Mouse (Mus musculus): ENCODE results near the gene Heyl. TPM values are rescaled to one million over a fixed set of nuclear protein-coding genes. Genes with fewer than 3 reads are reported as not detected.
A peak's percentile ranks its signal among the peaks of the same experiment; 100 is the strongest.

Gene Heyl
- 8.3 and 8.9 TPM in 2 replicates for polyA plus RNA-seq (2012; ENCODE audit: insufficient read depth, insufficient read length, missing spikeins)

DNA sequence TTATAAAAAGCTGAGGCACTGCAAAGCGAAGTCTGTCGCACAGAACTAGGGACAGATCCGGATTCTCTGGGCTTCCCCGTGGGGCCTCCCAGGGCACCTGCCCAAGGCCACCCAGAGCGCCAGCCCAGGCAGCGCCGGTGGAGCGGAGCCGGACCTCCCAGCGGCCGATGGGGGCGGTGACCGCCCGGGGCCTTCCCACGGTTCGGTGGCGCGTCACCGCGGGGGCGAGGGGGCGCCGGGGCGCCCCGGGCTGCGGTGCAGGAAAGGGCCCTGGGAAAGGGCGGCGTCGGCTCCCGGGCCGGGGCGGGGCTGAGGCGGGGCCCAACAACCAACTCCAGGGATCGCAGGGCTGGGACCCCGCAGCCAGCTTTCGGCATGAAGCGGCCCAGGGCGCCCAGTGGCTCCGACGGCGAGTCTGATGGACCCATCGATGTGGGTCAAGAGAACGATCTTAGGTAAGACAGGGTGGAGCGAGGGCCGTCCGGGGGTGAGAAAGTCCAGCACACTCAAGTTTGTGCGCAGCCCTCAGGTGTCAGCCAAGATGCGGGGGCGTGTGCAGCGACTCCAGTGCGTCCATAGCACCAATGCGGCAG, at the start of gene Heyl:
TSS of gene Heyl (plus strand) at position 65 of the 593 bp plus-strand sequence.
- H3K27ac ChIP-seq (replicated peaks; ENCODE audit: low read depth, low read length), result peak within 1 kb of the TSS; percentile 66

DNA sequence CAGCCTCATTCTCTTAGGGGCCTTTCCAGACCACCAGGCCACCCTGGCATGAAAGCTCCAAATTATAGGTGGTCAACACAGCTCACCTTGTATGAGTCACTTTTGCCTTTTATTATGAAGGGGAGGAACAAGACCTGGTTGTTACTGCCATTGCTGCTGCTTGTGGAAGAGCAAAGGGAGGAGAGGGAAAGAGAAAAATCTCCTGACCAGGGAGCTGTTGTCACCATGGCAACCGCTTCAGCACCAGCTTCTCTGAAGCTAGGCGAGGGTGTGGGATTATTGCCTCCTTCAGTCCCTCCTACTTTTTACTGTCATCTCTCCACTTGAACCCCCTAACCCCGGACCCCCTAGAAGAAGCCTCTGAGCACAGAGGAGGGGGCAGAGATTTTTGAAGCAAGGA, 48.5 kb upstream of the Heyl start:
- H3K4me3 ChIP-seq (ENCODE audit: insufficient read depth, low read depth, low read length), result no peak overlapping the region
- no peak overlapping the region for H3K27ac ChIP-seq (replicated peaks; ENCODE audit: low read depth, low read length)
- peaks cover 5% of the 10 kb centered on the region; the same call in 1 of the 2 replicates for H3K4me1 ChIP-seq (ENCODE audit: control insufficient read depth, insufficient read depth, insufficient read length, low read length)

More for the DNA sequence above, at the start of gene Heyl:
- H3K4me1 ChIP-seq (ENCODE audit: control insufficient read depth, insufficient read depth, insufficient read length, low read length), result peaks cover 22% of the 10 kb centered on the region
- peak within 1 kb of the TSS; percentile 76 for H3K4me3 ChIP-seq (ENCODE audit: insufficient read depth, low read depth, low read length)

DNA sequence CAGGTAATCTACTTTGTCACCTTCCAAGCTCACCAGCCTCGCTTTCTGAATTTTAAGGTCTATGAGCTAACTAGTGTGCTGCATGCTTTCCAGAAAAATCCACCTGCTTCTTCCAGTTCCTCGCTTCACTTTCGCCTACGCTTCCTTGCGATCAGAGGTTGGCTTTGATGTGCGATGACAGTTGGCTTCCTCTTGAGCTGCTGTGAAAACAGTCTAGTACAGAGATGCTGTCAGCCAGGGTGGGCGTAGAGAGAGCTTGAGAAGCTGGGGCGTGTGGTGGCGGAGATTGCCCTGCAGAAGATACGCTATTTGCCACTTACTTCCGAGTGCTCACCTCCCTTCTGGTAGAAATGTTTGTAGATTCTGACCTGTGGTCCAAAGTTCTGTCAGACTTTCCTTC, 41.0 kb upstream of the Heyl start:
- H3K4me3 ChIP-seq (ENCODE audit: insufficient read depth, low read depth, low read length), result no peak overlapping the region
- no peaks in the 10 kb centered on the region for H3K4me1 ChIP-seq (ENCODE audit: control insufficient read depth, insufficient read depth, insufficient read length, low read length)
- no peak overlapping the region for H3K27ac ChIP-seq (replicated peaks; ENCODE audit: low read depth, low read length)

DNA sequence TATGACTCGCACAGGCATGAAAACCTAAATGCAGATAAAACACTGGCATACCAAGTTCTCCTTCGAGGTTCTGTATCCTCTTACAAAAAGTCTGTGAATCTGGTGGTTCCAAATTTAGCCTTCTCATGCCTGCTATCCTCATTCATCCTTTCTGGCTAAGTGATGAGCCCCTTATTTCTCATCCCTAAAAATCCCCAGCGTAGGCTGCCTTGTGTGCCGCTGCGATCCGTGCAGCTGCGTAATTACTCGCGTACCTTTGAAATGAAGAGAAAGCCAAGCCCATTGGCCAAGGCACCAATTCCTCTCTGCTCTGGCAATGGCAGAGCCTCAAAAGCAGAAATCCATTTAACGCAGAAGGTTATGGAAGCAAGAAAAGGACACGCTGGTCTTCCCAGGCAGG, 39.6 kb upstream of the Heyl start:
- H3K27ac ChIP-seq (replicated peaks; ENCODE audit: low read depth, low read length), result no peak overlapping the region
- no peak overlapping the region for H3K4me3 ChIP-seq (ENCODE audit: insufficient read depth, low read depth, low read length)

DNA sequence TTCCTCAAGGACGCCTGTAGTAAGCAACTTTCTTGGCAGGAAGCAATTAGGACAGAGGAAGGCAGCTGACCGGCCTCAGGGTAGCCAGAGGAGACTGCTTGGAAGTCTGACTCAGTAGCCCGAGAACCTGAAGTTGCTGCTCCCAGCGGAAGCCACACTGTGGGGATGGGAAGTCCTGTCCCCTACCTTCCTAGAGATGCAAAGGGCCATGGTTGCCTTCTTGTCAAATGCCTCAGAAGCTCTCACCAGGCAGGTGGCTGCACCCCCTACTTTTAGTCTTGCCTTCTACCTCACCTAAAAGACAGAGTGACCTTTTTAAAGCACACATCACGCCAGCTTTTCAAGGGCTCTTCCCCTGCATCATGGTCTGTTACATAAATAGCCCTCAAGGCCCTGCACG, 36.7 kb upstream of the Heyl start:
- Histone ChIP-seq H3K4me1 (ENCODE audit: control insufficient read depth, insufficient read depth, insufficient read length, low read length) (0 out of 2 replicates have a peak, but pooled peaks cover 3% of the 10 kb centered on the region), H3K4me3 (ENCODE audit: insufficient read depth, low read depth, low read length) (no peak overlapping the region), H3K27ac (replicated peaks; ENCODE audit: low read depth, low read length) (no peak overlapping the region)

More for the DNA sequence above, 39.6 kb upstream of the Heyl start:
- H3K4me1 ChIP-seq (ENCODE audit: control insufficient read depth, insufficient read depth, insufficient read length, low read length), result no peaks in the 10 kb centered on the region

DNA sequence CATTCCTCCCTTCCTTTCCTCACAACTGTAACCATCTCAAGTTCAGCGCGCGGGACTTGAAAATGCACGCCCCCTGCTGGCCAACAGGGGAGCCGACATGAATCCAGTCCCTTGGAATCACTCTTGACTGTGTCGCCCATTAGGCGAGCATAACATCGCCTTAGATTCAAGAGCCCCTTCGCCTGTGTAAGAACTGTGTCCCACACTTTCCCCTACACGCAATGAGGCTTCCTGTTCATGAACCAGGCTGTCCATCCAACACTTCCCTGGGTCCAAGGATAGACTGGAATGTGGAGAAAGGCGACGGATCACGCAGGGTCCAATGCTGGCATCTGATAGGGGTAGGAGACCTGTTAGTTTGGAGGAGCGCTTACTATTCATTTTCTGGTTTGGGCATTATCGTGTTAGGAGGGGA, 32.6 kb upstream of the Heyl start:
- 0 out of 2 replicates have a peak, but pooled peaks cover 4% of the 10 kb centered on the region for H3K4me1 ChIP-seq (ENCODE audit: control insufficient read depth, insufficient read depth, insufficient read length, low read length)
- no peak overlapping the region for H3K27ac ChIP-seq (replicated peaks; ENCODE audit: low read depth, low read length)
- H3K4me3 ChIP-seq (ENCODE audit: insufficient read depth, low read depth, low read length), result peak overlapping the region; percentile 50

DNA sequence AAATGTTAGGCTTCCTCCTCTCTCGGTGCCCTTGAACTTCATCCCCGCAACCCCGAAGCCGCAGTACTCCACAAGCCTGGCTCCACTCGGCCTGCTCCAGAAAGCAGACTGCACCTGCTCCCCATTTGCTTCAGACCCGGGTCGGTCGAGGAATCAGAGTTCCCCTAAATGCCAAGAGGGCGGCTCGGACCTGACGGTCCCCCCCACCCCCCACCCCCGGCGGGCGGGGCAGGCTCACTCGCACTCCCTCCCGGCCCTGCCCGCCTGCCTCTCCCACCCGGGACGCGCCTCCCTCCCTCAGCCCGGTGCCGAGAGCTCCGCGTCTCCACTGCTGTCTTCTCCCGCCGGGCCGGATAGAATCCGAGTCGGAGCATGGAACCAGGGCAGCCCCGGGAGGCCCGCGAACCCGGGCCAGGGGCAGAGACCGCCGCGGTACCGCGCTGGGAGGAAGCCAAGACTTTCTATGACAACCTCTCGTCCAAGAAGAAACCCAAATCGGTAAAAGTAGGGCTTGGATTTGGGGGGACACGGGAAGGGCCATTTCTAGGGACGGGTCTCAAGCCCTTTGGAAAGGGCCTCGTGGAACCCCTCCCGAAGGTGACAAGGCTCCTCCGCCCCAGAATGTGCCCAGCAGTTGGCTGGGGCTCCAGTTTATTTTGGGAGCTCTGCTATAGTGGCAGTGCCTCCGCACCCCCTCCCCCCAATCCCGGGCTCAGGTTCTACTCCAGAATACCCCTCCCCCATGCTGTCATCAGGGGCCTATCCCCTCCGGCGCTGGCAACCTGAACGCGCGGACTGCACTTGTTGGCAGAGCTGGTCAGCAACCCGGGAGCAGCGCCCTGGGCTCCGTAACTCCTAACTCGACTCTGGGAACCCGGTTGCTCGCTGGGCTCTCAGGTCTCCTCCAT, 31.9 kb upstream of the Heyl start, which contains the start of gene Nt5c1a:
TSS of gene Nt5c1a (plus strand) at position 319 of the 908 bp plus-strand sequence.
- Histone ChIP-seq H3K4me3 (ENCODE audit: insufficient read depth, low read depth, low read length) (peak within 1 kb of the TSS; percentile 50), H3K27ac (replicated peaks; ENCODE audit: low read depth, low read length) (peak within 1 kb of the TSS; percentile 23; the same call in 1 of the 2 replicates), H3K4me1 (ENCODE audit: control insufficient read depth, insufficient read depth, insufficient read length, low read length) (0 out of 2 replicates have a peak, but pooled peaks cover 4% of the 10 kb centered on the region)

DNA sequence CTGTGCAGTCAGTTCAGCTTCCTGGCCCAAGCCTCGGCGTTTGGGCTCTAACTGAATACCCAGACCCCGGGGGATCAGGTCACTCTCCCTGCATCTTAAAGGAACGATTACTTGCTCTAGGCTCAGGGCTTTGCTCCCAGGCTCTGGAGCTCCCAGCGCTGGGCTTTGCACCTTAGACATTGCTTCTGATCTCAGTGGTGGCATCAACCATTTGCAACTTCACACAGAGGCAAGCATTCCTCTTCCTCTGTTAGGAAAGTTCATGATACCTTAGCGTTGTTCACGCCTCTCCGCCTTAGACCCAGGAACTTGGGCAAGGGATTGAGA, 31.3 kb upstream of the Heyl start:
- H3K27ac ChIP-seq (replicated peaks; ENCODE audit: low read depth, low read length), result no peak overlapping the region
- peak overlapping the region; percentile 50 for H3K4me3 ChIP-seq (ENCODE audit: insufficient read depth, low read depth, low read length)
- 0 out of 2 replicates have a peak, but pooled peaks cover 4% of the 10 kb centered on the region for H3K4me1 ChIP-seq (ENCODE audit: control insufficient read depth, insufficient read depth, insufficient read length, low read length)

DNA sequence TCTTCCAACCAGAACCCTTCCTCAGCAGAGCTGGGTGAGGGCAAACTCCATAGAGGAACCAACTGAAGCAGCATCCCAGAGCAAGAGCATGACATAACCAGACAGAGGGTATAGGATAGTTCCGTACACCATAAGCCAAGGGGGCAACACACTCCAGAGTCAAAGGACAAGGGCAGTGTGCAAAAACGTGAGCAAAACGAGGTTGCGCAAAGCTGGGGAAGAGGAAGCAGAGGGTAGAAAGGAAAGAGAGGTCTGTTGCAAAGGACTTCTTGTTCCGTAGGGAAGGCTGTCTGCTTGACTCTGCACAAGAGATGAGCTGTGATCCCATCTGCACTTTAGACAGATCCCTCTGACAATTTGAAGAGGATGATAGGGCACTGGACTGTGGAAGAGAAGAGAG, 26.0 kb upstream of the Heyl start:
- H3K4me1 ChIP-seq (ENCODE audit: control insufficient read depth, insufficient read depth, insufficient read length, low read length), result no peaks in the 10 kb centered on the region
- no peak overlapping the region for H3K4me3 ChIP-seq (ENCODE audit: insufficient read depth, low read depth, low read length)
- no peak overlapping the region for H3K27ac ChIP-seq (replicated peaks; ENCODE audit: low read depth, low read length)

DNA sequence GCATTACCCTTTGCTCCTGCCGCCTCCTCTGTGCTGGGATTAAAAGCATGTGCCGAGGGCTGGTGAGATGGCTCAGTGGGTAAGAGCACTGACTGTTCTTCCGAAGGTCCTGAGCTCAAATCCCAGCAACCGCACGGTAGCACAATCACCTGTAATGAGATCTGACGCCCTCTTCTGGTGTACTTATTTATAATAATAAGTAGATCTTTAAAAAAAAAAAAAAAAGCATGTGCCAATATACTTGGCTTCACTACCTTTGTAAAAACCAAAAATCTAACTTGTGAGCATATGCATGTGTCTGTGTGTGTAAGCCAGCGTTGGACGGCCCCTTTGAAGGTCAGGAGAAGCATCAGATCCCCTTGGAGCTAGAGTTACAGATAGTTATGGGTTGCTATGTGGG, 22.4 kb upstream of the Heyl start:
- H3K4me1 ChIP-seq (ENCODE audit: control insufficient read depth, insufficient read depth, insufficient read length, low read length), result no peaks in the 10 kb centered on the region

DNA sequence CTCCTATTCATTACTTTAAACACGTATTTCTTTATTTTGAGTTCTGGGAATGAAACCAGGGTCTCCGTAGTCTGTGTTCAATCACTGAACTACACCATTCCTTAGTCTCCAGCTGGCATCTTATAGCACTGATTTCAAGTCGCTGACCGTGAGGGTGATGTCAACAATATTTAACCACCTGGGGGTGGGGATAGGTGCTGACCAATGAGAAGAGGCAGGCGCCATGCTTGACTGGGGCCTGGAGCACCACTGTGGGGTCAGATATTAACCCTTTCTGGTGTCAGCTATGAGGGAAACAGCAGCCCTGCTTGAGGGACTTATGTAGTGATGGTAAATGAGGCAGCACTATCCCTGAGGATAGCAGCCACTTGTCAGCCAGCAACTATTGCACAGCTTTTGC, 21.9 kb upstream of the Heyl start:
- H3K27ac ChIP-seq (replicated peaks; ENCODE audit: low read depth, low read length), result no peak overlapping the region
- H3K4me1 ChIP-seq (ENCODE audit: control insufficient read depth, insufficient read depth, insufficient read length, low read length), result no peaks in the 10 kb centered on the region

More for the DNA sequence above, 22.4 kb upstream of the Heyl start:
- Histone ChIP-seq H3K4me3 (ENCODE audit: insufficient read depth, low read depth, low read length) (no peak overlapping the region), H3K27ac (replicated peaks; ENCODE audit: low read depth, low read length) (no peak overlapping the region)

DNA sequence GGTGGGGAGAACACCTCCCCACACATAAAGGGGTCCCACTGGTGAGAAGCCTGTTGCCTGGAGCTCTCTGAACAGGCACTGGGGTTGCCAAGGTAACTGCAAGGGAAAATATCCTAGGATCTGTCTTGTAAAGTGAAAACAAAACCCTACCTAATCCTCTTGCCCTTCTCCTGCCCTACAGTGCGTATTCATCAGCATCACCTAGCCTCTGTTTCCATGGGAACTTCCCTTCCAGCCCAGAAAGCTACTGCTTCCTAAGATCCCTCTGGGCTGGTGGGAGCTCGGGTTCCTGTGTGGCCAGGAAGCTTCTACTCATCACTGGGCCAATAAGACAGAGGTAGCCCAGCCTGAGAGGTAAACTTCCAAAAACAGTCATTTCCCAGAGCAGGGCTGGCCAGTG, 21.0 kb upstream of the Heyl start:
- no peaks in the 10 kb centered on the region for H3K4me1 ChIP-seq (ENCODE audit: control insufficient read depth, insufficient read depth, insufficient read length, low read length)
- no peak overlapping the region for H3K27ac ChIP-seq (replicated peaks; ENCODE audit: low read depth, low read length)
- H3K4me3 ChIP-seq (ENCODE audit: insufficient read depth, low read depth, low read length), result no peak overlapping the region

More for the DNA sequence above, 21.9 kb upstream of the Heyl start:
- no peak overlapping the region for H3K4me3 ChIP-seq (ENCODE audit: insufficient read depth, low read depth, low read length)

DNA sequence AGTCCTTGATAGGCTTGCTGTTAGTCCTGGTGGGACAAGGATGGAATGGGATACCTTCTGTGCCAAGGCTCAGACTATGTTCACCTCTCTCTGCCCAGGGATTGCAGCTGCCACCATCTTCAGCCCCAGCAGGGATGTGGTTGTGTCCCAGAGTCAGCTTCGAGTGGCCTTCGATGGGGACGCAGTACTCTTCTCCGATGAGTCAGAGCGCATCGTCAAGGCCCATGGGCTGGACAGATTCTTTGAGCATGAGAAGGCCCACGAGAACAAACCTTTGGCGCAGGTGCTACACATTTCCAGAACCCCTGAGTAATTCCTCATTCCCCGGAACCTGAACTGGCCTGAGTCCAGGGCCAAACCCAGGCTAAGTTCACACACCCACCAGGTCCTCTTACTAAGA, 19.4 kb upstream of the Heyl start:
- H3K27ac ChIP-seq (replicated peaks; ENCODE audit: low read depth, low read length), result no peak overlapping the region
- no peaks in the 10 kb centered on the region for H3K4me1 ChIP-seq (ENCODE audit: control insufficient read depth, insufficient read depth, insufficient read length, low read length)
- H3K4me3 ChIP-seq (ENCODE audit: insufficient read depth, low read depth, low read length), result no peak overlapping the region

DNA sequence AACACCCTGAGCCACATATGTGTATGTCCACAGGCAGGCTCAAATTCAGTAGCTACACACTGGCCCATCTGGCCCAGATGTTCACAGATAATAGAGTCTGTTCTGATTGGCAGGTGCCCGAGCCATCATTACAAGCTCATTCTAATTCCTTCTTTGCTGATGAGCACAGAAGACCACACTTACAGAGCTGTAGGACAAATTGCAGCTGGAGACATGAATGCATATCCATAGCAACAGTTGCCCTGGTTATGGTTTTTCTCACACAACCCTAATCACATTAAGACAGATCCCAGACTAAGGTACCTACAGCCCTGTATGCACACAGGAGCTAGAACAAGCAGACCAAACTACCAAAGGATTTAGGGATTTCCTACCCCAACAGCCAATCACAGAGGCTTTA, 18.0 kb upstream of the Heyl start:
- Histone ChIP-seq H3K27ac (replicated peaks; ENCODE audit: low read depth, low read length) (no peak overlapping the region), H3K4me3 (ENCODE audit: insufficient read depth, low read depth, low read length) (no peak overlapping the region), H3K4me1 (ENCODE audit: control insufficient read depth, insufficient read depth, insufficient read length, low read length) (no peaks in the 10 kb centered on the region)

DNA sequence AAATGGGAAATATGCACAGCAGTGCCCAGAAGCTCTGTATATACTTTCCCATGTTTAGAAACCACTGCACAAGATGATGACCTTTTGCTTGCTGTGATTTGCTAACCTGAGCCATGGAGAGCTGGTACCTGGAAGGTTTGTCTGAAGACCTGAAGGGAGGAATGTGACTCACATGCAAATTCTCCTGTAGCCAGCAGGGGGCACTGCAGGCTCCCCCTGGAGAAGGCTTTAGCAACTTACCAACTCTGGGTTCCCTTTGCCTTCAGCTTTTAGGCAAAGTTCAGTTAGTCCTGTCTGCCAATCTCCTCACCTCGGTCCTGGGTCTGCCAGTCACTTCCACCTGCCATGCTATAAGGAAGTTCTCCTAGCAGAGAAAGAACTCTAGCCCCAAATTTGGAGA, 16.6 kb upstream of the Heyl start:
- H3K4me3 ChIP-seq (ENCODE audit: insufficient read depth, low read depth, low read length), result no peak overlapping the region
- H3K27ac ChIP-seq (replicated peaks; ENCODE audit: low read depth, low read length), result no peak overlapping the region
- 0 out of 2 replicates have a peak, but pooled peaks cover 3% of the 10 kb centered on the region for H3K4me1 ChIP-seq (ENCODE audit: control insufficient read depth, insufficient read depth, insufficient read length, low read length)

Data from brown adipose tissue, adult 24 weeks (tissue).